Mouse (Mus musculus) hindbrain, postnatal 0 days (tissue): ENCODE measurements around the gene Cav3. TPM values are rescaled to one million over a fixed set of nuclear protein-coding genes. Genes with fewer than 3 reads are reported as not detected.

Experiments
- ATAC-seq: fragments of 200-750 bp; cut with Nextera tagmentation; 2 replicates; pipeline ENCODE4 v1.8.0; 2017; ENCODE audit warnings: mild to moderate bottlenecking, moderate TSS enrichment, moderate library complexity
- DNase-seq: peaks from one replicate; pipeline ENCODE4 v3.0.0-alpha.2; 2015; ENCODE audit warnings: low spot score
- H3K27ac ChIP-seq: fragments of 300-500 bp; sonication (generic); 2 replicates; pipeline ENCODE4 v1.5.1; 2014; ENCODE audit warnings: mild to moderate bottlenecking
- H3K27me3 ChIP-seq: fragments of 300-500 bp; sonication (generic); 2 replicates; pipeline ENCODE4 v1.6.1; 2014; ENCODE audit warnings: low read length, mixed read lengths; ENCODE audit not compliant: insufficient read depth
- H3K36me3 ChIP-seq: fragments of 300-500 bp; sonication (generic); 2 replicates; pipeline ENCODE4 v1.6.1; 2014; ENCODE audit warnings: low read length, mixed read lengths; ENCODE audit not compliant: insufficient read depth
- H3K4me1 ChIP-seq: fragments of 300-500 bp; sonication (generic); 2 replicates; pipeline ENCODE4 v1.6.1; 2014; ENCODE audit warnings: antibody characterized with exemption, low read length, mixed read lengths; ENCODE audit not compliant: insufficient read depth
- H3K4me2 ChIP-seq: fragments of 300-500 bp; sonication (generic); 2 replicates; pipeline ENCODE4 v1.6.1; 2014; ENCODE audit warnings: low read depth, mild to moderate bottlenecking, low read length, moderate library complexity, mixed read lengths
- H3K4me3 ChIP-seq: fragments of 300-500 bp; sonication (generic); 2 replicates; pipeline ENCODE4 v1.5.1; 2014; ENCODE audit warnings: low read length
- H3K9ac ChIP-seq: fragments of 300-500 bp; sonication (generic); replicated peaks from 2 replicates; pipeline ENCODE4 v1.6.1; 2014; ENCODE audit warnings: mild to moderate bottlenecking, low read length, moderate library complexity, mixed read lengths
- H3K9me3 ChIP-seq: fragments of 300-500 bp; sonication (generic); 2 replicates; pipeline ENCODE4 v1.6.1; 2016; ENCODE audit warnings: low read length, mixed read lengths
- CTCF ChIP-seq: IDR thresholded peaks from 2 replicates; pipeline ENCODE4 v1.5.1; 2016; ENCODE audit warnings: antibody characterized with exemption, control low read depth, low read depth
- WGBS: fragments of 180-500 bp; shearing (Covaris S2); extraction: QIAGEN DNeasy Blood & Tissue Kit; methylation state at CpG from one replicate; pipeline ENCODE4 v1.1.7; 2014; 5-methylcytosine and 5-hydroxymethylcytosine counted together
- polyA plus RNA-seq: library from polyadenylated mRNA; unstranded; fragments of >200 nt; fragmentation: Nextera tagmentation; extraction: Ambion mirVana; gene quantifications from 2 replicates; pipeline ENCODE4 v1.2.1, GENCODE M21; 2015
- total RNA-seq: library from RNA; depleted of rRNA; stranded (reverse); fragments of >200 nt; gene quantifications from 2 replicates; pipeline ENCODE4 v1.2.3, GENCODE M21; 2014; rRNA removed

The Cav3 gene
- total RNA-seq (not detected in 2 replicates), polyA plus RNA-seq (0.16 TPM in 1 of 2 replicates, not detected in the other)

DNA sequence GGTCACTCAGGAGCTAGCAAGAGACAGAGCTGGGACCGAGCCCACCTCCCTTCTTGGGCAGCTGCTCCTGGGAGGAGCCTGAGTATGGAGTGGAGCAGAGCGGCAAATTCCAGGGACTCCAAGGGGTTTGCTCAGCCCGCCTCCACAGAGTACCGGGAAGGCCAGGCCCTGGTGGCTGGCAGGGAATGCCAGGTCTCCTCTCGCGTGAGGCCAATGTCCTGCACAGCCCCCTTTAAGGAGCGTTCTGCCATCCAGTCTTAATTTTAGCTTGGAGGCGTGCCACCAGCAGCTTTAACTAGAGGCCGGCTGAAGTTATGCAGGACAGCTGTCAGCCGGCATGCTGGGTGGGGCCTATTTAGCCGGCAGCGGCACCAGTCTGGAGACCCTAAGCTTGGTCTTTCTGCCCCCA is at the start of gene Cav3:
Gene Cav3, plus strand, starts transcription at position 165 of the 409 bp plus-strand sequence.
- peak; percentile 81 for ATAC-seq
- H3K9ac ChIP-seq = no peak within 1 kb of the TSS
- H3K4me2 ChIP-seq = no peak within 1 kb of the TSS
- TF ChIP-seq CTCF = no peak
- H3K4me3 ChIP-seq = no peak within 1 kb of the TSS
- no peaks in the 10 kb centered on the region for H3K4me1 ChIP-seq
- no peak within 1 kb of the TSS for H3K27ac ChIP-seq
- 56% methylated on average over 12 of the region's 12 CpGs for WGBS
- H3K36me3 ChIP-seq = no peaks in the 10 kb centered on the region
- H3K27me3 ChIP-seq = no peaks in the 10 kb centered on the region
- peak; percentile 61 for DNase-seq
- H3K9me3 ChIP-seq = no peaks in the 10 kb centered on the region

DNA sequence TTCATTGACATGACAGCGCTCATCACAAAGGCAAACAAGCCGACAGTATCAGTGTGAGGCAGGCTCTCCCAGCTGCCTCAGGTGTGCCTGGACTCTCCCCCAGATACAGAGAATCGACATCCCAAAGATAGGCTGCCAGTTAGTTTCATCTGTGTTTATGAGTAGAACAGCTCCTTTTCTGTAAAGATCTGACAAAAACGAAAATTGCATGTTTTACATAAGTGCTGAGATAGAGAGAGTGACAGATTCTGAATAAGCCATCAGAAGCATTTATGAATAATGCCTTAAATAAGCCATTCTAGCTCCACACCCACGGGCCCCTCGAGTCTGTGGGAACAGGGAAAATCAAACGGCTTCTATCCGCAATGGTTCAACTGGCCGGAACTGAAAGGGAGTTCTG is 40.0 kb upstream of the Cav3 start:
- DNase-seq (no peak), ATAC-seq (no peak)
- no peaks in the 10 kb centered on the region for H3K27me3 ChIP-seq
- H3K4me2 ChIP-seq = no peak overlapping the region
- H3K9me3 ChIP-seq = 0 out of 2 replicates have a peak, but pooled peaks cover 3% of the 10 kb centered on the region
- no peak overlapping the region for H3K27ac ChIP-seq
- no peak overlapping the region for H3K4me3 ChIP-seq
- no peak for TF ChIP-seq CTCF
- H3K4me1 ChIP-seq = no peaks in the 10 kb centered on the region
- 75% methylated on average over 9 of the region's 9 CpGs for WGBS
- H3K36me3 ChIP-seq = no peaks in the 10 kb centered on the region
- no peak overlapping the region for H3K9ac ChIP-seq

DNA sequence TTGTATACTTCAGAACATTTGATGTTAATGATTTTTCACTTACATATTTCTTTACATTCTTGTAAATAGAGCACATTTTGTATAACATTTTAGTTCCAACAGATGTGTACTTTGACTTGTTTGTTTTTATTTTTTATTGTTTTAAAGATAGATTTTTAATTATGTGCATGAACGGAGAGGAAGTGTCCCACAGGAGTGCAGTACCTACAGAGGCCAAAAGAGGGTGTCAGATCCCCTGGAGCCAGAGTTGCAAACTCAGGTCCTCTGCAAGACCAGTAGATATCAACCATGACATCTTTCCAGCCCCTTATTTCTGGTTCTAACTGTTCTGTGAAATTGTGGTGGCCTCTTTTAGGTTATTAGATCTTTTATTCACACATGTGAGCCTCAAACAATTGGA is 38.4 kb upstream of the Cav3 start:
- Histone ChIP-seq H3K27me3 (no peaks in the 10 kb centered on the region), H3K4me1 (no peaks in the 10 kb centered on the region), H3K27ac (no peak overlapping the region), H3K9ac (no peak overlapping the region), H3K36me3 (no peaks in the 10 kb centered on the region), H3K4me2 (no peak overlapping the region), H3K4me3 (no peak overlapping the region), H3K9me3 (0 out of 2 replicates have a peak, but pooled peaks cover 3% of the 10 kb centered on the region)
- DNase-seq = no peak
- TF ChIP-seq CTCF = peak; percentile 19; the same call in 1 of the 2 replicates
- no peak for ATAC-seq
- WGBS = 80% methylated on average over 1 of the region's 1 CpGs

DNA sequence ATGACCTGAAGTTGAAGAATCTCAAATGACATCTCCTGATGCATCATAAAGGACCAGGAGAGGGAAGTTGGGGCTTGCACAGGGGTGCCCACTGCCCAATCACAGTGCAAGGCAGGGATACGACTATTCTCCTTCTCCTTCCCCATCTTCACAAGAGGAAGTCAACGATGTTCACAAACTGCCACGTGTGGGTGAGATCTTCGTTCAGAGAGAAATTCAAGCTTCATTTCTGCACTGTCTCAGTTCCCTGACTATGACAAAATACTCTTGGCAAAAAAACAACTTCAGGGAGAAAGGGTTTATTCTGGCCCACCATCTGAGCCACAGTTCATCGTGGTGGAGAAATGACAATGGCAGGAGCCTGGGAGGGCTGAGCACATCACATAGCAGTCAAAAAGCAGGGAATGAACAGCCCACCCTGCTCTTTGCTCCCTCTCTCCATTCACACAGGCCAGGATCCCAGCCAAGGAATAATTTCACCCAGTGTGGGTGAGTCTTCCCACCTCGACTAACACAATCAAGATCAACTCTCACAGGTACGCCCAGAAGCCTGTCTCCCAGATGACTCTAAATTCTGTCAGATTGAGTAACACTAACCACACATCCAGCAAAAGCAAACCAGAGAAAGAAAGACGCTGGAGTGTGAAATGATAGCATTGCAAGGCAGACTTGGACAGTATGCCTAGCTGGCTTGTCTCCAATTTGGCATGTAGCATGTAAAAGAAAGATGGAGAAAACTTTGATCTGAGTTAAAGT is 35.4 kb upstream of the Cav3 start:
- Histone ChIP-seq H3K9me3 (0 out of 2 replicates have a peak, but pooled peaks cover 3% of the 10 kb centered on the region), H3K27me3 (no peaks in the 10 kb centered on the region), H3K4me2 (no peak overlapping the region), H3K4me1 (no peaks in the 10 kb centered on the region), H3K9ac (no peak overlapping the region), H3K36me3 (no peaks in the 10 kb centered on the region), H3K4me3 (no peak overlapping the region), H3K27ac (no peak overlapping the region)
- TF ChIP-seq CTCF = no peak
- WGBS = 68% methylated on average over 8 of the region's 8 CpGs
- DNase-seq (no peak), ATAC-seq (no peak)

DNA sequence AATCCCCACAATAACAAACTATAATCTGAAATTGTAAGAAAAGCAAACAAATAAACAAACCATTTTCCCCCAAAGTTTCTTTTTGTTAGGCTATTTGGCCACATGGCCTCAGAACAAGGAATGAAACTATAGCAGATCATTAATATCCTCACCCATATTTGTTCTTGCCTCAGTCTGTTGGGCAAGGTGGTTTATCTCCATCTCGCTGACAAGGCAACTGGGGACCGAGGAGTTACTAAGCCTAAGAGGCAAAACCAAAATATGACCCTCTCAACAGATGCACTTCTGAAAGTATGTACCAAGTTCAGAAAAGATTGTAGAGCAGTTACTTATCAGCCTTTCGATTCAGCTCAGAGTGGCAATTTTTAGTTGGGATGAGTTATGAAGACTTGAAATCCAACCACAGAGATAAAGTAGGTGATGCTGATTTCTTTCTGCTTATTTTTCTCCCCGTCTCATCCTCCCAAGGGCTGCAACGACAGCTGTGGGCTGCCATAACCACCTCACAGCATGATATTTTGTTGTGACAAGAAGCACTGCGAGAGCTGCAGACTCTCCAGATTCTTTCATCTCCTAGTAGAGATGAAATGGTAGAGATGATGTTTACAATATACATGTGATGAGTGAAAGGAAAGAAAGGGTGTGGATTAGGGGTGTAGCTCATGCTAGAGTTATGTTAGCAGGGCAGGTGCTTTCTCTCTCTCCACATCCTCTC is 33.1 kb upstream of the Cav3 start:
- ATAC-seq (no peak), DNase-seq (no peak)
- H3K4me1 ChIP-seq = no peaks in the 10 kb centered on the region
- H3K27me3 ChIP-seq = no peaks in the 10 kb centered on the region
- H3K4me3 ChIP-seq = no peak overlapping the region
- TF ChIP-seq CTCF = no peak
- 0 out of 2 replicates have a peak, but pooled peaks cover 3% of the 10 kb centered on the region for H3K9me3 ChIP-seq
- H3K36me3 ChIP-seq = no peaks in the 10 kb centered on the region
- H3K27ac ChIP-seq = no peak overlapping the region
- no peak overlapping the region for H3K4me2 ChIP-seq
- 61% methylated on average over 6 of the region's 6 CpGs for WGBS
- H3K9ac ChIP-seq = no peak overlapping the region

DNA sequence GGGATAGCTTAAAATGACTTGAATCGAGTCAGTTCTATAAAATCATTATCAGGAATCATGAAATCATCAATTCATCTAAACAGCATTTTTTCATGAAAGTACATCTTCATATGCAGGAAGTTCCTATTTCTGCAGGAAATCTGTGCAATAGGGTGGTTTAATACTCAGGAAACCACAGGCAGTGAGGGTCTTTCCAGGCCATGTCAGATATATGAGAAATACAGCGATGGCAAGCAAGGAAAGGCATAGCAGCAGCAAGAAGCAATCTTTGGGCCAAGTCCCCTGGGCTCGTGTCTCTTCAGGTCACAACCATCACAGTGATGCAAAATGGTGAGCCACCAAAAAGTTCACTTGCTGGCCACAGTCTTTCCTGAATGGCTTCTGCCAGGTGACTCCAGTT is 13.6 kb upstream of the Cav3 start:
- Histone ChIP-seq H3K36me3 (no peaks in the 10 kb centered on the region), H3K4me2 (no peak overlapping the region), H3K4me3 (no peak overlapping the region), H3K4me1 (no peaks in the 10 kb centered on the region), H3K27me3 (no peaks in the 10 kb centered on the region), H3K27ac (no peak overlapping the region), H3K9me3 (no peaks in the 10 kb centered on the region), H3K9ac (no peak overlapping the region)
- no peak for ATAC-seq
- no peak for DNase-seq
- TF ChIP-seq CTCF = no peak
- WGBS = 93% methylated on average over 3 of the region's 3 CpGs

DNA sequence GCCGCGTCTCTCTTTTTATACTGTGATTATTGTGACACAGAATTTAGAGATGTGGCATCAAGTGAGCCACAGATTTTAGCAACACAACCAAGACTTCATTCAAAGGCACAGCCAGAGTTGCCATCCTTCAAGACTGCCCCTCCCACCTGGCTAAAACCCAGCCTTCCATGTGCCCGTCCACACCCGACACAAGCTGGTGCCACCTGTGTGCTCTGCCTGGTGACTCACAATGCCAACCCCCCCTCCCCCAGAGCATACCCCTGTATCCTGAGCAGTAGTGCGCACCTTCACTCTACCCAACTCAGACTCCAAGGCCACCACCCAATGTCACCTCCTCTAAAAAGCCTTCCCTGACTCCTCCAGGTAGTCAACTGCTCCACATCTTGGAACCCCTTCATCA is 2.2 kb downstream of the Cav3 start:
- TF ChIP-seq CTCF = no peak
- no peak overlapping the region for H3K4me2 ChIP-seq
- H3K27me3 ChIP-seq = no peaks in the 10 kb centered on the region
- H3K4me3 ChIP-seq = no peak overlapping the region
- no peak overlapping the region for H3K9ac ChIP-seq
- no peaks in the 10 kb centered on the region for H3K36me3 ChIP-seq
- H3K9me3 ChIP-seq = no peaks in the 10 kb centered on the region
- WGBS = 83% methylated on average over 5 of the region's 5 CpGs
- H3K4me1 ChIP-seq = no peaks in the 10 kb centered on the region
- DNase-seq (no peak), ATAC-seq (no peak)
- no peak overlapping the region for H3K27ac ChIP-seq
